ENCODE assay signal across 27 mouse cellular contexts in the genomic region with DNA sequence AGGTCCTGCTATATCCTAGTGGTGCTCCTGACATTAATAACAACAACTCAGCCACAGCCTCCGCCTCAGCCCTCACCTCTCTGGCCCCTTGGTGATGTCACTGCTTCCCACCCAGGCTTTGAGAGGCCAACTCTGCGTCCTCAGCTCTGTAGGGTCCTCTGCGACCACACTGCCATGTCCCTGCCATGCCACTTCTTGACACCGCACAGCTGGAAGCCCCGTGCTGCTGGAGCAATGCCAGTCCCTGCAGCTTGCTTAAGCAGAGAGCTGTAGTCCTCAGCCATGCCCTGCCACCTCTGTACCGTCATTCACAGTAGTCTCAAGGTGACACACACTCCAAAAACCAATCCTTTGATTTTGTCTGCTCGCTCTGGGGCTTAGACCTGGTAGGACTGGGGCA.
DNase-seq lines count a peak whose midpoint lies in the region; ATAC-seq and TF ChIP-seq lines count a peak whose summit lies in the region.
"Had no signal": no experiment of that assay in that cellular context is flagged by ENCODE, and none has a peak within 500 bp of the region (broad histone marks: within the 10 kb centered on the region; RNA-seq: fewer than 3 reads in every experiment).

No protein-coding gene starts in this region.

- TF ChIP-seq EP300 in liver, postnatal 0 days (IDR thresholded peaks at IDR 0.05; ENCODE audit: low read depth): no peak

- H3K9me3 ChIP-seq in heart, embryonic 12.5 days (replicated peaks): no peaks in the 10 kb centered on the region
- H3K9me3 ChIP-seq in liver, postnatal 0 days (ENCODE audit: low read length): no peaks in the 10 kb centered on the region
- H3K9me3 ChIP-seq in liver, embryonic 12.5 days (replicated peaks): no peaks in the 10 kb centered on the region
- H3K9me3 ChIP-seq in limb, embryonic 10.5 days (replicated peaks): no peaks in the 10 kb centered on the region
- H3K9me3 ChIP-seq: embryonic facial prominence, embryonic 10.5 days; embryonic facial prominence, embryonic 15.5 days; forebrain, embryonic 12.5 days; liver, embryonic 13.5 days; midbrain, embryonic 15.5 days; neural tube, embryonic 15.5 days had no signal

- 65% methylated on average over 7 of the region's 7 CpGs for WGBS in heart, embryonic 12.5 days
- 67% methylated on average over 7 of the region's 7 CpGs for WGBS in liver, postnatal 0 days (ENCODE audit: insufficient replicate concordance)
- 69% methylated on average over 7 of the region's 7 CpGs for WGBS in liver, embryonic 12.5 days (ENCODE audit: insufficient replicate concordance)
- 85% methylated on average over 7 of the region's 7 CpGs for WGBS in limb, embryonic 10.5 days

- no peak for TF ChIP-seq CTCF in liver, postnatal 0 days (IDR thresholded peaks at IDR 0.05; ENCODE audit: low read depth)

- DNase-seq in adrenal gland, postnatal 25 days: peak; percentile 9
- DNase-seq in adrenal gland, adult 18-20 months (ENCODE audit: low spot score in 2 of 2): no peak
- peak; percentile 17 for DNase-seq in heart, postnatal 4 days
- DNase-seq in liver, postnatal 0 days: no peak
- DNase-seq in limb, embryonic 10.5 days (ENCODE audit: low spot score): no peak
- DNase-seq in layer of hippocampus, postnatal 25 days (ENCODE audit: extremely low spot score in 1 of 2, low spot score in 1 of 2): no peak
- DNase-seq: cerebellum, adult 11 months; forebrain, postnatal 0 days; kidney, adult 18-20 months; layer of hippocampus, adult 9-11 months; liver, embryonic 13.5 days; lung, adult 2 months; retina, postnatal 1 day; right cerebral cortex, postnatal 25 days; spleen, adult 18-20 months; thymus, postnatal 4 days had no signal

- no peaks in the 10 kb centered on the region for H3K36me3 ChIP-seq in heart, embryonic 12.5 days
- H3K36me3 ChIP-seq in liver, postnatal 0 days (replicated peaks; ENCODE audit: insufficient read depth, low read length): no peaks in the 10 kb centered on the region
- H3K36me3 ChIP-seq in liver, embryonic 12.5 days: no peaks in the 10 kb centered on the region
- H3K36me3 ChIP-seq in limb, embryonic 10.5 days: no peaks in the 10 kb centered on the region
- H3K36me3 ChIP-seq: embryonic facial prominence, embryonic 10.5 days; embryonic facial prominence, embryonic 15.5 days; forebrain, embryonic 12.5 days; liver, embryonic 13.5 days; midbrain, embryonic 15.5 days; neural tube, embryonic 15.5 days had no signal

- no peak overlapping the region for H3K4me2 ChIP-seq in heart, embryonic 12.5 days
- no peak overlapping the region for H3K4me2 ChIP-seq in liver, postnatal 0 days (ENCODE audit: low read depth, low read length)
- H3K4me2 ChIP-seq in liver, embryonic 12.5 days: no peak overlapping the region
- H3K4me2 ChIP-seq: embryonic facial prominence, embryonic 15.5 days; forebrain, embryonic 12.5 days; heart, embryonic 11.5 days; hindbrain, embryonic 14.5 days; liver, embryonic 13.5 days; midbrain, embryonic 15.5 days; neural tube, embryonic 15.5 days had no signal

- H3K27ac ChIP-seq in heart, embryonic 12.5 days (ENCODE audit: poor library complexity, severe bottlenecking): no peak overlapping the region
- H3K27ac ChIP-seq in liver, postnatal 0 days (ENCODE audit: low read depth): no peak overlapping the region
- H3K27ac ChIP-seq in liver, embryonic 12.5 days: no peak overlapping the region
- H3K27ac ChIP-seq in limb, embryonic 10.5 days: peak overlapping the region; percentile 30; the same call in 1 of the 2 replicates
- H3K27ac ChIP-seq: embryonic facial prominence, embryonic 10.5 days; embryonic facial prominence, embryonic 15.5 days; forebrain, embryonic 12.5 days; hindbrain, embryonic 14.5 days; kidney, postnatal 0 days; liver, embryonic 13.5 days; midbrain, embryonic 15.5 days; neural tube, embryonic 15.5 days had no signal

- ATAC-seq in heart, embryonic 12.5 days (ENCODE audit: insufficient number of reproducible peaks, low FRiP score): no peak
- ATAC-seq in liver, postnatal 0 days: peak; percentile 22; the same call in 1 of the 2 replicates
- no peak for ATAC-seq in liver, embryonic 12.5 days
- ATAC-seq: forebrain, postnatal 0 days; midbrain, embryonic 15.5 days; Patski had no signal

- peaks cover 7% of the 10 kb centered on the region; the same call in 1 of the 2 replicates for H3K27me3 ChIP-seq in heart, embryonic 12.5 days (replicated peaks)
- no peaks in the 10 kb centered on the region for H3K27me3 ChIP-seq in liver, postnatal 0 days (ENCODE audit: insufficient read depth, low read length)
- H3K27me3 ChIP-seq in liver, embryonic 12.5 days (replicated peaks): no peaks in the 10 kb centered on the region
- no peaks in the 10 kb centered on the region for H3K27me3 ChIP-seq in limb, embryonic 10.5 days (ENCODE audit: low read depth, poor library complexity, severe bottlenecking)
- H3K27me3 ChIP-seq: embryonic facial prominence, embryonic 15.5 days; forebrain, embryonic 12.5 days; liver, embryonic 13.5 days; midbrain, embryonic 15.5 days; neural tube, embryonic 15.5 days had no signal

- no peaks in the 10 kb centered on the region for H3K4me1 ChIP-seq in heart, embryonic 12.5 days (replicated peaks)
- peaks cover 9% of the 10 kb centered on the region for H3K4me1 ChIP-seq in liver, postnatal 0 days (ENCODE audit: insufficient read depth)
- no peaks in the 10 kb centered on the region for H3K4me1 ChIP-seq in liver, embryonic 12.5 days
- no peaks in the 10 kb centered on the region for H3K4me1 ChIP-seq in limb, embryonic 10.5 days
- H3K4me1 ChIP-seq: embryonic facial prominence, embryonic 15.5 days; forebrain, embryonic 12.5 days; liver, embryonic 13.5 days; midbrain, embryonic 15.5 days; neural tube, embryonic 15.5 days had no signal

- H3K9ac ChIP-seq in heart, embryonic 12.5 days: no peak overlapping the region
- H3K9ac ChIP-seq in liver, postnatal 0 days (replicated peaks): no peak overlapping the region
- H3K9ac ChIP-seq in liver, embryonic 12.5 days: no peak overlapping the region
- H3K9ac ChIP-seq: embryonic facial prominence, embryonic 15.5 days; forebrain, embryonic 12.5 days; forebrain, postnatal 0 days; hindbrain, embryonic 14.5 days; liver, embryonic 13.5 days; midbrain, embryonic 15.5 days; neural tube, embryonic 15.5 days had no signal

- no peak overlapping the region for H3K4me3 ChIP-seq in heart, embryonic 12.5 days
- no peak overlapping the region for H3K4me3 ChIP-seq in liver, postnatal 0 days (ENCODE audit: low read depth, low read length)
- H3K4me3 ChIP-seq in liver, embryonic 12.5 days: no peak overlapping the region
- no peak overlapping the region for H3K4me3 ChIP-seq in limb, embryonic 10.5 days
- H3K4me3 ChIP-seq: embryonic facial prominence, embryonic 10.5 days; embryonic facial prominence, embryonic 15.5 days; forebrain, embryonic 12.5 days; liver, embryonic 13.5 days; midbrain, embryonic 15.5 days; neural tube, embryonic 15.5 days had no signal

Comparison
In these comparisons a context has a peak if more than half of its experiments do, and no peak if none do; other contexts are left out.
1. DNase-seq: peak in adrenal gland, postnatal 25 days (single experiment) and heart, postnatal 4 days (single experiment); none in adrenal gland, adult 18-20 months (0 of 2), liver, postnatal 0 days (single experiment), limb, embryonic 10.5 days (single experiment) and layer of hippocampus, postnatal 25 days (0 of 2).